Mouse (Mus musculus) testis, adult 2 months (tissue): ENCODE measurements at regions not wholly inside any gene's neighbourhood (a gene's known extent, or its start where the extent isn't known, plus 50 kb on each side); places are given as distances from the start of the nearest gene placed in this dataset.

Source experiments
- CTCF ChIP-seq: fragments of 200-500 bp; IDR thresholded peaks from 2 replicates; pipeline ENCODE4 v1.5.1; 2012; ENCODE audit warnings: low read depth, mild to moderate bottlenecking, inconsistent platforms, low read length, moderate library complexity; ENCODE audit not compliant: control insufficient read depth, insufficient read depth, insufficient replicate concordance
- POLR2A ChIP-seq: fragments of 200-500 bp; IDR thresholded peaks from 2 replicates; pipeline ENCODE4 v1.6.1; 2012; ENCODE audit warnings: low read depth, mild to moderate bottlenecking, inconsistent platforms, low read length, moderate library complexity; ENCODE audit not compliant: control insufficient read depth

- TF ChIP-seq POLR2A, result no peak
- TF ChIP-seq CTCF, result no peak
Measured at GRCm38 (mm10) chr16:15107234-15107633, 200.8 kb downstream of the Efcab1 start.
